Mouse (Mus musculus): ENCODE data around the gene Pcdh19. TPM values are rescaled to one million over a fixed set of nuclear protein-coding genes. Genes with fewer than 3 reads are reported as not detected.
"Not testable (repeated sequence)": the region's sequence is repeated elsewhere in the genome, so short reads cannot be mapped to it uniquely, and the experiment has no call there.

Pcdh19 gene
- 0.77 and 1.1 TPM in 2 replicates for polyA plus RNA-seq (2012; rRNA removed)

- peak; percentile 41 for DNase-seq
- WGBS, result 26% methylated on average over 24 of the region's 26 CpGs
- no peak for TF ChIP-seq CTCF (IDR thresholded peaks at IDR 0.05; ENCODE audit: insufficient read depth, low read length)
- peak; percentile 14; the same call in 1 of the 2 replicates for TF ChIP-seq POLR2A (IDR thresholded peaks at IDR 0.05; ENCODE audit: borderline replicate concordance, extremely low read depth, low read depth, low read length)
- Histone ChIP-seq H3K4me3 (replicated peaks; ENCODE audit: extremely low read depth, low read depth, low read length) (peak within 1 kb of the TSS; percentile 66), H3K4me1 (ENCODE audit: control insufficient read depth, insufficient read depth, low read length) (peaks cover 3% of the 10 kb centered on the region; the same call in 1 of the 2 replicates)
These were observed at the start of gene Pcdh19 for GRCm38 (mm10) chrX:133688840-133689239. Gene Pcdh19, minus strand, starts transcription at chrX:133688987.

GRCm38 (mm10) chrX:133735871-133736270, 47.1 kb upstream of the Pcdh19 start:
- TF ChIP-seq CTCF (IDR thresholded peaks at IDR 0.05; ENCODE audit: insufficient read depth, low read length), result no peak
- TF ChIP-seq POLR2A (IDR thresholded peaks at IDR 0.05; ENCODE audit: borderline replicate concordance, extremely low read depth, low read depth, low read length), result no peak
- Histone ChIP-seq H3K4me3 (replicated peaks; ENCODE audit: extremely low read depth, low read depth, low read length) (no peak overlapping the region), H3K4me1 (ENCODE audit: control insufficient read depth, insufficient read depth, low read length) (no peaks in the 10 kb centered on the region)
- DNase-seq, result no peak
- WGBS, result 72% methylated on average over 2 of the region's 2 CpGs

GRCm38 (mm10) chrX:133734984-133735383, 46.2 kb upstream of the Pcdh19 start:
- no peak overlapping the region for H3K4me3 ChIP-seq (replicated peaks; ENCODE audit: extremely low read depth, low read depth, low read length)
- peak; percentile 59 for TF ChIP-seq CTCF (IDR thresholded peaks at IDR 0.05; ENCODE audit: insufficient read depth, low read length)
- TF ChIP-seq POLR2A (IDR thresholded peaks at IDR 0.05; ENCODE audit: borderline replicate concordance, extremely low read depth, low read depth, low read length), result no peak

DNA sequence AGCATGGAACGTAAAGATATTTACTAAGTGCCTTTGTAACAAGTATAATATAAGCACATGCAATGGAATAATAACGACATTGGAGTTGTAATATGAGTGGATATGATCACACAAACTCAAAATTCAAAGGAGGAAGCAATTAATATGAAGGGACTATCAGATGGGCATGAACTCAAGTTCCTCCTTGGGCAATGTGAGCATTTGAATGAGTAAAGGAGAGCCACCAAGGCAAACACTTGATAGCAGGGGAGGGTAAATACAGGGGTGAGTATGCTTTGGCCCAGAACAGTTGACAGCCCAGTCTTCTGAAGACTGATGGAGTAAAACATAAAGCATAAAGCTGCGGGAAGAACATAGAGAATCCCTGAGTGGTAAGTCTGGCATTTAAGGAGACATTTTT, 32.7 kb upstream of the Pcdh19 start:
- WGBS, result 68% methylated on average over 3 of the region's 3 CpGs
- DNase-seq, result no peak
- TF ChIP-seq CTCF (IDR thresholded peaks at IDR 0.05; ENCODE audit: insufficient read depth, low read length) (no peak), POLR2A (IDR thresholded peaks at IDR 0.05; ENCODE audit: borderline replicate concordance, extremely low read depth, low read depth, low read length) (no peak)

More at GRCm38 (mm10) chrX:133734984-133735383, 46.2 kb upstream of the Pcdh19 start:
- DNase-seq, result peak; percentile 15
- WGBS, result 49% methylated on average over 6 of the region's 6 CpGs
- H3K4me1 ChIP-seq (ENCODE audit: control insufficient read depth, insufficient read depth, low read length), result no peaks in the 10 kb centered on the region

GRCm38 (mm10) chrX:133710621-133711020, 21.8 kb upstream of the Pcdh19 start:
- H3K4me1 ChIP-seq (ENCODE audit: control insufficient read depth, insufficient read depth, low read length), result no peaks in the 10 kb centered on the region
- no peak overlapping the region for H3K4me3 ChIP-seq (replicated peaks; ENCODE audit: extremely low read depth, low read depth, low read length)
- WGBS, result 53% methylated on average over 2 of the region's 2 CpGs
- DNase-seq, result no peak
- TF ChIP-seq CTCF (IDR thresholded peaks at IDR 0.05; ENCODE audit: insufficient read depth, low read length) (no peak), POLR2A (IDR thresholded peaks at IDR 0.05; ENCODE audit: borderline replicate concordance, extremely low read depth, low read depth, low read length) (no peak)

More for the DNA sequence above, 32.7 kb upstream of the Pcdh19 start:
- H3K4me1 ChIP-seq (ENCODE audit: control insufficient read depth, insufficient read depth, low read length), result no peaks in the 10 kb centered on the region
- no peak overlapping the region for H3K4me3 ChIP-seq (replicated peaks; ENCODE audit: extremely low read depth, low read depth, low read length)

DNA sequence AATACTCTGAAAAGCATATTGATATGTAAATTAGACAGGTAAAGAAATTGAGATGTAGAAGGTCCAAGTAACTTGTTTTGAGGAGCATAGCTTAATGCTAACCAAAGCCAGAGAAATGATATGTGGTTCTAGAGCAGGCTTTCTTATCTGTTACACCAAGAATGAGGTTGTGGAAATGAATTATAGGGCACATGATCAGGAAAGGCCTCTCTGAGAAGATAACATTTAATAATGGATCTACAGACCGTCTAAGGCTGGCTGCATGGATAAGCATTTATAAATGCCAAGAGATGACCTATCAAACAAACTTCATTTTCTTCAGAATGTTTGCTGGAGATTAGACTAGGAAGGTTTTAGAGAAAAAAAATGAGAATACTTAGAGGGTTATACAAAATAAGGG, 14.1 kb upstream of the Pcdh19 start:
- Histone ChIP-seq H3K4me3 (replicated peaks; ENCODE audit: extremely low read depth, low read depth, low read length) (no peak overlapping the region), H3K4me1 (ENCODE audit: control insufficient read depth, insufficient read depth, low read length) (no peaks in the 10 kb centered on the region)
- WGBS, result 65% methylated on average over 1 of the region's 1 CpGs
- TF ChIP-seq POLR2A (IDR thresholded peaks at IDR 0.05; ENCODE audit: borderline replicate concordance, extremely low read depth, low read depth, low read length) (no peak), CTCF (IDR thresholded peaks at IDR 0.05; ENCODE audit: insufficient read depth, low read length) (no peak)
- no peak for DNase-seq

GRCm38 (mm10) chrX:133697871-133698270, 9.1 kb upstream of the Pcdh19 start:
- 80% methylated on average over 2 of the region's 4 CpGs for WGBS
- H3K4me3 ChIP-seq (replicated peaks; ENCODE audit: extremely low read depth, low read depth, low read length); DNase-seq; H3K4me1 ChIP-seq (ENCODE audit: control insufficient read depth, insufficient read depth, low read length): not testable (repeated sequence)

DNA sequence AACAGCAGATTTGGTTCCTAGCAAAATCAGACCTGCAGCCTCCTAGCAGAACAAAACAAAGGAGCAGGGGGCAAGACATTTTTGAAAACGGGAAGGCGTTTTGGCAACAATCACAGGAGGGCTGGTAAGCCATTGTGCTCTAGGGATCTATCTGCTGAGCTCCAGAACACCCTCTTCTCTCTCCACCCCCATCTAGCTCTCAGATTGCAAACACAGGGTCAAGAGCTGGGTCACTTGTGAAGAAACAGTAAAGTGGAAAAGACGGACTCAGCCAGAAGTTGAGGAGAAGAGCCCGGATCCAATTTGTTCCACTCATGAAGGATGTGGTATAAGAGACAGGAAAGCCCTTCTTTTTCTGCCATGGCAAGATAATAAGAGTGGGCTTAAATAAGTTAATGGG, 7.7 kb upstream of the Pcdh19 start:
- Histone ChIP-seq H3K4me1 (ENCODE audit: control insufficient read depth, insufficient read depth, low read length) (no peaks in the 10 kb centered on the region), H3K4me3 (replicated peaks; ENCODE audit: extremely low read depth, low read depth, low read length) (no peak overlapping the region)
- 44% methylated on average over 4 of the region's 4 CpGs for WGBS
- no peak for DNase-seq
- TF ChIP-seq POLR2A (IDR thresholded peaks at IDR 0.05; ENCODE audit: borderline replicate concordance, extremely low read depth, low read depth, low read length) (no peak), CTCF (IDR thresholded peaks at IDR 0.05; ENCODE audit: insufficient read depth, low read length) (no peak)

DNA sequence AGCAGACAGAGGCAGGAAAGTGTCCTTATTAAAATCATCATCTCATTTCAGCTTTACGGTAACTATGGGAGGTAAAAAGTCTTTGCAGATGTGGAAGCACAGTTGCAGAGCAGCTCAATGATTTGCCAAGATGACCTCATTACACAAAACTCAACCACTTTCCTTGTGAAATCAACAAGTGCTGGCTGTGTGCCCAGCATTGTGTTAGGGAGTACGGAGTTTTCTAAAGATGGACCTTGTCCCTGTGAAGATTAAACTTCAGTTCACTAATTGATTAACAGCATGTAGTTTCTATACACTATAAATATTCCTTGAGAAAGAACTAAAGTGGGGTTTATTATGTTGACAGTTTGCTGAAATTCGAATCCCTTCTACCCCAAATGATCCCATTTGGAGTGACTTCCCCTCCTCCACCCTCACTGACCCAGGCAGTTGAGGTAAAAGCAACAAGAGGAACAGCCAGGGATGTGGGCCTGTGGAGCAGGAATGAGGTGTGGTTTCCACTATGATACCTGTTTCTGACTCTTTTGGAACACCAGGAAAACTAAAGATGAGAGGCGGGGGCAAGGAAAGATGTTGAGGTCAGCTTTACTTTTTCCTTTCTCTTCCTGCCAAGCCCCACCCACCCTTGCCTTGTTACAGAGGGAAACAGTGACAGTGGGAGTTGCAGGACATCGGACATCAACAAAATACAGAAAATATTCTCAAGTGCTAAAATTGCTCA, 4.4 kb upstream of the Pcdh19 start:
- no peak overlapping the region for H3K4me3 ChIP-seq (replicated peaks; ENCODE audit: extremely low read depth, low read depth, low read length)
- no peak for DNase-seq
- WGBS, result 47% methylated on average over 5 of the region's 5 CpGs
- H3K4me1 ChIP-seq (ENCODE audit: control insufficient read depth, insufficient read depth, low read length), result no peaks in the 10 kb centered on the region
- no peak for TF ChIP-seq POLR2A (IDR thresholded peaks at IDR 0.05; ENCODE audit: borderline replicate concordance, extremely low read depth, low read depth, low read length)
- no peak for TF ChIP-seq CTCF (IDR thresholded peaks at IDR 0.05; ENCODE audit: insufficient read depth, low read length)

DNA sequence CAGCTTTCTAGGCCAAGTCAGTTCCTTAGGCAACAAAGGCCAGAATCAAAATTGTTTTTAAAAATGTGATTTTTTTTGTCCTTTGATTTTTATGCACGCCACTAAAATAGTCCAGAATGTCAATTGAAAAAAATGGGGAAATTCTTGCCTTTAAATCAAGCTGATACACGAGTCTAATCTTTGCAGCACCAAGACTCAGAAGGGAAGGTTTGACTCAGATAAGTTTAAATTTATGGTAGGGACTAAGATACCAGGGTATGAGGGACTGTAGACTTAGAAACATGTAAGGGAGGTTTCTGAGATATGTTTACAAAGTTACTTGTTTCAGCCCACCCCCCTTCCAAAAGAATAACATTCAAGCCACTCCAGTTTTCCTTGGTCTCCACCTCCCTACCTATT, 3.6 kb upstream of the Pcdh19 start:
- 45% methylated on average over 2 of the region's 2 CpGs for WGBS
- no peak overlapping the region for H3K4me3 ChIP-seq (replicated peaks; ENCODE audit: extremely low read depth, low read depth, low read length)
- no peaks in the 10 kb centered on the region for H3K4me1 ChIP-seq (ENCODE audit: control insufficient read depth, insufficient read depth, low read length)
- TF ChIP-seq POLR2A (IDR thresholded peaks at IDR 0.05; ENCODE audit: borderline replicate concordance, extremely low read depth, low read depth, low read length) (no peak), CTCF (IDR thresholded peaks at IDR 0.05; ENCODE audit: insufficient read depth, low read length) (no peak)
- DNase-seq, result no peak

Data from lung, adult 2 months (tissue).